Mouse (Mus musculus) heart, embryonic 12.5 days (tissue): ENCODE data around the gene Plagl1. TPM values are rescaled to one million over a fixed set of nuclear protein-coding genes. Genes with fewer than 3 reads are reported as not detected.
A peak's percentile ranks its signal among the peaks of the same experiment; 100 is the strongest.
"Not testable (repeated sequence)": the region's sequence is repeated elsewhere in the genome, so short reads cannot be mapped to it uniquely, and the experiment has no call there.

ENCODE experiments used
- ATAC-seq: fragments of 200-750 bp; cut with Nextera tagmentation; 2 replicates; pipeline ENCODE4 v1.8.0; 2017; ENCODE audit warnings: moderate TSS enrichment, moderate library complexity; ENCODE audit not compliant: insufficient number of reproducible peaks, low FRiP score
- H3K27ac ChIP-seq: fragments of 300-500 bp; sonication (generic); 2 replicates; pipeline ENCODE4 v1.5.1; 2016; ENCODE audit warnings: mild to moderate bottlenecking, moderate library complexity; ENCODE audit not compliant: poor library complexity, severe bottlenecking
- H3K27me3 ChIP-seq: fragments of 300-500 bp; sonication (generic); replicated peaks from 2 replicates; pipeline ENCODE4 v1.6.1; 2016; ENCODE audit warnings: mild to moderate bottlenecking, moderate library complexity
- H3K36me3 ChIP-seq: fragments of 300-500 bp; sonication (generic); 2 replicates; pipeline ENCODE4 v1.6.1; 2016; ENCODE audit warnings: mild to moderate bottlenecking, moderate library complexity
- H3K4me1 ChIP-seq: fragments of 300-500 bp; sonication (generic); replicated peaks from 2 replicates; pipeline ENCODE4 v1.6.1; 2016; ENCODE audit warnings: mild to moderate bottlenecking
- H3K4me2 ChIP-seq: fragments of 300-500 bp; sonication (generic); 2 replicates; pipeline ENCODE4 v1.6.1; 2016; ENCODE audit warnings: mild to moderate bottlenecking, moderate library complexity
- H3K4me3 ChIP-seq: fragments of 300-500 bp; sonication (generic); 2 replicates; pipeline ENCODE4 v1.5.1; 2016; ENCODE audit warnings: mild to moderate bottlenecking
- H3K9ac ChIP-seq: fragments of 300-500 bp; sonication (generic); 2 replicates; pipeline ENCODE4 v1.6.1; 2016; ENCODE audit warnings: mild to moderate bottlenecking, moderate library complexity
- H3K9me3 ChIP-seq: fragments of 300-500 bp; sonication (generic); replicated peaks from 2 replicates; pipeline ENCODE4 v1.6.1; 2016; ENCODE audit warnings: mild to moderate bottlenecking, moderate library complexity
- WGBS: fragments of 180-500 bp; shearing (Covaris S2); methylation state at CpG from one replicate; pipeline ENCODE4 v1.1.7; 2016; 5-methylcytosine and 5-hydroxymethylcytosine counted together
- polyA plus RNA-seq: library from polyadenylated mRNA; unstranded; fragments of >200 nt; fragmentation: Nextera tagmentation; extraction: Ambion mirVana; gene quantifications from 2 replicates; pipeline ENCODE4 v1.2.1, GENCODE M21; 2016

Plagl1 gene
- 257 and 286 TPM in 2 replicates for polyA plus RNA-seq

DNA sequence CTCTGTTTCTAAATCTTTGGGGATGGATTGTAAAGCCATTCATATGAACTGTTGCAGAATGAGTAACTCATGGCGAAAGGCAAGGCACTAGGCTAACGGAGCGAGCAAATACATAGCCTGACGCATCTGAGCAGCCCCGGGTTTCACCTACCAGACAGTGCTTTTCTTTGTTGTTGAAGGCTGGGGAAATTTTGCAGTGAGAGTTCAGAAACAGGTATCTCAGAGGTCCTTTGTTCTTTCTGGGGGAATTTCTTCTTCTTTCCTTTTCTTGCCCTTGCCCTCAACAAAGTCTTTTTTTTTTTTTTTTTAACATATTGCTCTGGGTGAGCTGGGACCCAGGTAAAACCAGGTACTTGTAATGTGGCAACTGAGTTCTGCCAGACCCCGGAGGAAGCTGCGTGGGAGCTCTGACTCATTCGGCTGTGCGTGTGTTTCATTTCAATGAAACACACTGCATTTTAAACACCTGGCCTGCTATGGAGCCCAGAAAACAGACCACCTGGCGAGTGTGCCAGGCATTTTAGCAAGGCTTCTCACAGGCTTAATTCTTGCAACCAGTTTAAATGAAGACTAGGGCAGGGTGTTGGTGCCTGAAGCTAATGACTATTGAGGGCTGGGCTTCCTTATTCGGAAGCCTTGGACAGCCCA lies at the start of gene Plagl1:
TSS of gene Plagl1 (plus strand) at position 484 of the 648 bp plus-strand sequence.
- ATAC-seq, result no peak
- H3K27ac ChIP-seq, result no peak within 1 kb of the TSS
- H3K27me3 ChIP-seq, result peaks cover 31% of the 10 kb centered on the region
- H3K4me3 ChIP-seq, result peak within 1 kb of the TSS; percentile 49
- no peaks in the 10 kb centered on the region for H3K9me3 ChIP-seq
- H3K4me1 ChIP-seq, result 0 out of 2 replicates have a peak, but pooled peaks cover 9% of the 10 kb centered on the region
- H3K36me3 ChIP-seq, result no peaks in the 10 kb centered on the region
- H3K9ac ChIP-seq, result peak within 1 kb of the TSS; percentile 23
- 62% methylated on average over 11 of the region's 11 CpGs for WGBS
- peak within 1 kb of the TSS; percentile 79 for H3K4me2 ChIP-seq

DNA sequence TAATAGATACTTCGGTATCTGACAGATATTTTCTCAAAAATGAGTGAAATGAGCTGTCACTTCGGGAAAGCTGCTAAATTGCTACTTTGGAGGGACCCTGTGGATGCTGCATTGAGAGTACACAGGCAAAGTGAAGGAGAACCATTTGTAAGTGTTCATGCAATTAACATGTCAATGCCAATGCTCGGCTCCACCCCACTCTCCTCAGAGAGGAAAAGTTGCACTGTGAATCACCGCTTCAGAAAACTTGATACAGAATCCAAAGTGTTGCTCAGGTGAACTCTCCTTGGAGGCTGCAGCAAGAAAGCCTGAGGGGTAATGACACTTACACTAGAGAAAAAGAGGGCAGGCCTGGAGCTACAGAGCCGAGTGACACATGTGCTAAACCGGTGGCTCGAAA lies 46.3 kb upstream of the Plagl1 start:
- Histone ChIP-seq H3K9me3 (no peaks in the 10 kb centered on the region), H3K4me3 (no peak overlapping the region), H3K27ac (no peak overlapping the region), H3K27me3 (no peaks in the 10 kb centered on the region), H3K9ac (no peak overlapping the region), H3K36me3 (peaks cover 13% of the 10 kb centered on the region), H3K4me1 (peaks cover 11% of the 10 kb centered on the region), H3K4me2 (no peak overlapping the region)
- WGBS, result 76% methylated on average over 7 of the region's 7 CpGs
- no peak for ATAC-seq

DNA sequence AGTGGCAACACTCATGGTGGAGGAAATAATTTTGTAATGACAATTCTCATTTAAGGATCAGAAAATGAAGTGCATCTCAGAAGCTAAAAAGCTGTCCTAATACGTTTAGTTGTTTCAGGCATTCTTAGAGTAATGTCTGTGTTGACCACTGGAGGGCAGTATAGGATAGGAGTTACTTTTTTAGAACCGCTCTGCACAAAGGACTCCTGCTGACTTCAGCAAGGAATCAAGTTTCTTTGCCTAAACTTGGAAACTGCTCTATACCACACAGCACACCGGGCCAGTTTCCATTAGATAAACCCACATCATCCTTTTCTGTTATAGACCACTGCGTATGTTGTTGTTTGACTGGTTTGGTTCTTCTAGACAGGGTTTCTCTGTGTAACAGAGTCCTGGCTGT lies 43.7 kb upstream of the Plagl1 start:
- no peaks in the 10 kb centered on the region for H3K9me3 ChIP-seq
- no peak overlapping the region for H3K9ac ChIP-seq
- H3K27me3 ChIP-seq, result no peaks in the 10 kb centered on the region
- peak; percentile 48; the same call in 1 of the 2 replicates for ATAC-seq
- WGBS, result 27% methylated on average over 4 of the region's 4 CpGs
- H3K36me3 ChIP-seq, result no peaks in the 10 kb centered on the region
- no peak overlapping the region for H3K27ac ChIP-seq
- no peak overlapping the region for H3K4me3 ChIP-seq
- no peaks in the 10 kb centered on the region for H3K4me1 ChIP-seq
- no peak overlapping the region for H3K4me2 ChIP-seq

GRCm38 (mm10) chr10:13018510-13018909 lies 41.8 kb upstream of the Plagl1 start:
- no peaks in the 10 kb centered on the region for H3K27me3 ChIP-seq
- no peak overlapping the region for H3K4me3 ChIP-seq
- H3K9ac ChIP-seq, result no peak overlapping the region
- peaks cover 11% of the 10 kb centered on the region for H3K4me1 ChIP-seq
- H3K36me3 ChIP-seq, result no peaks in the 10 kb centered on the region
- no peak overlapping the region for H3K27ac ChIP-seq
- H3K9me3 ChIP-seq, result no peaks in the 10 kb centered on the region
- no peak overlapping the region for H3K4me2 ChIP-seq
- WGBS, result 61% methylated on average over 7 of the region's 7 CpGs
- ATAC-seq, result 0 out of 2 replicates have a peak, but pooled peaks have one; percentile 29

DNA sequence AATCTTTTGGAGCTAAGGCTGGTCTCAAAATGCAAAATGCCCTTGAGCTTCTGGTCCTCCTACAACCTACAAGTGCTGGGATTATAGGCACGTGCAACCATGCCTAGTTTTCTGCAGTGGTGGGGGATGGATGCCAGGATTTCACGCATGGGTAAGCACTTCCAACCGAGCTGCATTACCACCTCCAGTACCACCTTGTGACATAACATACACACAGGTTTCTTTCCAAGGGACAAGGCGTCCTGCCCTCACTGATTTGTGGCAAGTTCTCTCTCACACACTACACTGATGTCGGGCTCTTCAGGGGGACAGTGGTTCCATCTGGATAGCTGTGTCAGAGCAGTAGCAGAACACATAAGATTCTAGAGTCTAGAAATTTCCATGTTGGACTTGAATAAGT lies 41.3 kb upstream of the Plagl1 start:
- Histone ChIP-seq H3K27me3 (no peaks in the 10 kb centered on the region), H3K4me2 (no peak overlapping the region), H3K36me3 (no peaks in the 10 kb centered on the region), H3K27ac (no peak overlapping the region), H3K4me3 (no peak overlapping the region), H3K9me3 (no peaks in the 10 kb centered on the region), H3K4me1 (peaks cover 11% of the 10 kb centered on the region), H3K9ac (no peak overlapping the region)
- 80% methylated on average over 5 of the region's 5 CpGs for WGBS
- no peak for ATAC-seq

- no peaks in the 10 kb centered on the region for H3K27me3 ChIP-seq
- H3K36me3 ChIP-seq, result no peaks in the 10 kb centered on the region
- WGBS, result 82% methylated on average over 4 of the region's 4 CpGs
- 0 out of 2 replicates have a peak, but pooled peaks cover 2% of the 10 kb centered on the region for H3K9me3 ChIP-seq
- H3K4me1 ChIP-seq, result peaks cover 11% of the 10 kb centered on the region
- no peak overlapping the region for H3K4me2 ChIP-seq
- no peak overlapping the region for H3K27ac ChIP-seq
- no peak for ATAC-seq
- H3K4me3 ChIP-seq, result no peak overlapping the region
- H3K9ac ChIP-seq, result no peak overlapping the region
These were observed 38.2 kb upstream of the Plagl1 start for GRCm38 (mm10) chr10:13022103-13022502.

- H3K4me3 ChIP-seq, ATAC-seq, H3K36me3 ChIP-seq, H3K9ac ChIP-seq, H3K9me3 ChIP-seq, H3K27me3 ChIP-seq, H3K27ac ChIP-seq, H3K4me2 ChIP-seq: not testable (repeated sequence)
- WGBS, result 62% methylated on average over 3 of the region's 3 CpGs
- peaks cover 11% of the 10 kb centered on the region for H3K4me1 ChIP-seq
These were observed 36.3 kb upstream of the Plagl1 start for GRCm38 (mm10) chr10:13023985-13024384.

DNA sequence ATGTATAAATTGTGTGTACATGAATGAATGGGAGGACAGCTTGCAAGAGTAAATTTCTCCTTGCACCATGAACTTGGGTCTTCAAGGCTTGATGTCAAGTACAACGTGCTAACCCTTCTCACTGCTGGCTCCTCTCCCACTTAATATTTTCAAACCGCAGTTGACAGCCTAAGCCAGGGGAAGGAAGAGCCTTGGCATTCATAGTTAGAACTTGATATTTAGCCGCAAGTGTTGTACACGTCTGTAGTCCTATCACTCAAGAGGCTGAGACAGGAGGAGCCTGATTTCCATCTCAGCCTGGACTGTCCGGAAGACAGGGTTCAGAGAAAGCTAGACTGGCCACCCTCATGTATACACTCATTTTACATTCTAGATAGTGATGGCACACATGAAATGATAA lies 32.6 kb upstream of the Plagl1 start:
- Histone ChIP-seq H3K27ac (no peak overlapping the region), H3K9ac (no peak overlapping the region), H3K4me2 (no peak overlapping the region), H3K4me3 (no peak overlapping the region), H3K4me1 (0 out of 2 replicates have a peak, but pooled peaks cover 2% of the 10 kb centered on the region), H3K9me3 (0 out of 2 replicates have a peak, but pooled peaks cover 2% of the 10 kb centered on the region), H3K27me3 (no peaks in the 10 kb centered on the region), H3K36me3 (no peaks in the 10 kb centered on the region)
- WGBS, result 76% methylated on average over 5 of the region's 5 CpGs
- no peak for ATAC-seq

GRCm38 (mm10) chr10:13028215-13028614 lies 32.1 kb upstream of the Plagl1 start:
- 80% methylated on average over 1 of the region's 1 CpGs for WGBS

GRCm38 (mm10) chr10:13029416-13029815 lies 30.9 kb upstream of the Plagl1 start:
- no peaks in the 10 kb centered on the region for H3K27me3 ChIP-seq
- H3K27ac ChIP-seq, result no peak overlapping the region
- 86% methylated on average over 5 of the region's 5 CpGs for WGBS
- no peak overlapping the region for H3K4me3 ChIP-seq
- H3K9ac ChIP-seq, result no peak overlapping the region
- H3K4me1 ChIP-seq, result no peaks in the 10 kb centered on the region
- no peak for ATAC-seq
- H3K4me2 ChIP-seq, result no peak overlapping the region
- 0 out of 2 replicates have a peak, but pooled peaks cover 2% of the 10 kb centered on the region for H3K9me3 ChIP-seq
- no peaks in the 10 kb centered on the region for H3K36me3 ChIP-seq

More at GRCm38 (mm10) chr10:13028215-13028614, 32.1 kb upstream of the Plagl1 start:
- Histone ChIP-seq H3K4me2 (no peak overlapping the region), H3K9ac (no peak overlapping the region), H3K4me1 (no peaks in the 10 kb centered on the region), H3K27ac (no peak overlapping the region), H3K4me3 (no peak overlapping the region), H3K9me3 (0 out of 2 replicates have a peak, but pooled peaks cover 2% of the 10 kb centered on the region), H3K27me3 (no peaks in the 10 kb centered on the region), H3K36me3 (no peaks in the 10 kb centered on the region)
- no peak for ATAC-seq

DNA sequence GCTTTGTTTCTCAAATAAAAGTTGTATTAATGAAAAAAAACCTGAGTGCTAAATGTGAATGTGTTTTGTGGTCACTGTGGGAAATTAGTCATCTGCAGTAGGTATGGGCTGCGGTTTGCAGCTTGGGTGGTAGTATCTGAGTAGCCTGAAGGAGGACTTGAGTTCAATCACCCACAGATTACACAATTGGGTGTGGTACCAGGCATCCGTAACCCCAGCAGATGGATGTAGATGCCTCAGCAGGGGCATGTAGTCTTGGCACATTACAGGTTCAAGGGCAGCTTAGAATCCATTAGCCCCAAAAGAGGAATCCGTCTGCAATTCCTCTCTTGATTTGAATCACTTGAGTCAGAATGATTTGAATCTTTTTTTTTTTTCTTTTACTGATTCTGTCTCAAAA lies 25.0 kb upstream of the Plagl1 start:
- Histone ChIP-seq H3K27ac (no peak overlapping the region), H3K4me3 (no peak overlapping the region), H3K27me3 (no peaks in the 10 kb centered on the region), H3K4me2 (no peak overlapping the region), H3K4me1 (no peaks in the 10 kb centered on the region), H3K9me3 (no peaks in the 10 kb centered on the region), H3K9ac (no peak overlapping the region), H3K36me3 (no peaks in the 10 kb centered on the region)
- ATAC-seq, result no peak
- 80% methylated on average over 3 of the region's 3 CpGs for WGBS
